Mouse (Mus musculus) megakaryocyte, embryonic 14.5 days (primary cell): ENCODE data around the gene Olfr1224-ps1.
"Not testable (repeated sequence)": the region's sequence is repeated elsewhere in the genome, so short reads cannot be mapped to it uniquely, and the experiment has no call there.

Experiments
- FLI1 ChIP-seq: IDR thresholded peaks from 2 replicates; pipeline ENCODE4 v1.6.1; 2012; ENCODE audit warnings: low read length, inconsistent platforms, mixed read lengths
- GATA1 ChIP-seq: IDR thresholded peaks from 3 replicates; pipeline ENCODE4 v1.6.1; 2012; ENCODE audit warnings: mixed read lengths, low read length, inconsistent platforms, borderline replicate concordance

- not testable (repeated sequence) for TF ChIP-seq GATA1, FLI1
Measured at GRCm38 (mm10) chr2:89164711-89165110, 820 bp upstream of the Olfr1224-ps1 start.
